Mouse (Mus musculus) leukemia stem cell, adult 10-12 weeks (primary cell): ENCODE measurements around the gene Hinfp. TPM values are rescaled to one million over a fixed set of nuclear protein-coding genes. Genes with fewer than 3 reads are reported as not detected.

ENCODE experiments used
- polyA plus RNA-seq: library from polyadenylated mRNA; stranded (reverse); fragments of >175 nt; gene quantifications from 2 replicates; pipeline ENCODE4 v1.2.3, GENCODE M21; 2012; ENCODE audit warnings: low replicate concordance

The Hinfp gene
- polyA plus RNA-seq: 7.4 and 9.9 TPM in 2 replicates

GRCm38 (mm10) chr9:44305466-44306079, at the start of gene Hinfp:
TSS of gene Hinfp (minus strand) at chr9:44305671.

GRCm38 (mm10) chr9:44343781-44344421, 38.4 kb upstream of the Hinfp start, which contains the start of gene Hmbs:
TSS of gene Hmbs (minus strand) at chr9:44344228.

GRCm38 (mm10) chr9:44334396-44335330, 29.2 kb upstream of the Hinfp start, which contains the start of gene H2afx:
TSS of gene H2afx (plus strand) at chr9:44334694.

GRCm38 (mm10) chr9:44325768-44326370, 20.4 kb upstream of the Hinfp start, which contains the start of gene Dpagt1:
TSS of gene Dpagt1 (plus strand) at chr9:44326019.

GRCm38 (mm10) chr9:44319887-44320798, 14.7 kb upstream of the Hinfp start, which contains the start of gene C2cd2l:
TSS of gene C2cd2l (minus strand) at chr9:44320285.

GRCm38 (mm10) chr9:44288076-44288958, 17.2 kb downstream of the Hinfp start, which contains the start of gene Abcg4:
TSS of gene Abcg4 (minus strand) at chr9:44288615.

GRCm38 (mm10) chr9:44268432-44268831, 37.0 kb downstream of the Hinfp start, which contains the start of gene Nlrx1:
TSS of gene Nlrx1 (minus strand) at chr9:44268599.

GRCm38 (mm10) chr9:44251314-44251713, 54.2 kb downstream of the Hinfp start, which contains the start of gene Pdzd3:
TSS of gene Pdzd3 (minus strand) at chr9:44251471.

Other genes starting within 250 kb of the Hinfp start
- 1.1 and 4.2 TPM in 2 replicates for gene Usp2, start 238.7 kb downstream of the Hinfp start, polyA plus RNA-seq
- not detected in 2 replicates for gene Mfrp, start 203.9 kb downstream of the Hinfp start, polyA plus RNA-seq
- gene C1qtnf5, start 198.4 kb downstream of the Hinfp start, polyA plus RNA-seq: 2.1 and 3.0 TPM in 2 replicates
- gene Gm49380, start 192.2 kb downstream of the Hinfp start, polyA plus RNA-seq: not detected in 2 replicates
- 33.2 and 75.2 TPM in 2 replicates for gene Rnf26, start 192.2 kb downstream of the Hinfp start, polyA plus RNA-seq
- gene Mcam, start 171.2 kb downstream of the Hinfp start, polyA plus RNA-seq: 0.79 and 1.2 TPM in 2 replicates
- 11.0 and 15.0 TPM in 2 replicates for gene Cbl, start 71.6 kb downstream of the Hinfp start, polyA plus RNA-seq
- not detected in 2 replicates for gene Ccdc153, start 65.0 kb downstream of the Hinfp start, polyA plus RNA-seq
- gene Pdzd3, start 54.2 kb downstream of the Hinfp start, polyA plus RNA-seq: 0.33 and 0.35 TPM in 2 replicates
- 3.5 and 3.6 TPM in 2 replicates for gene Nlrx1, start 37.1 kb downstream of the Hinfp start, polyA plus RNA-seq
- 73.8 and 199 TPM in 2 replicates for gene Abcg4, start 17.1 kb downstream of the Hinfp start, polyA plus RNA-seq
- 216 and 324 TPM in 2 replicates for gene C2cd2l, start 14.6 kb upstream of the Hinfp start, polyA plus RNA-seq
- gene Dpagt1, start 20.3 kb upstream of the Hinfp start, polyA plus RNA-seq: 8.4 and 13.8 TPM in 2 replicates
- 825 and 1,471 TPM in 2 replicates for gene H2afx, start 29.0 kb upstream of the Hinfp start, polyA plus RNA-seq
- 173 and 677 TPM in 2 replicates for gene Hmbs, start 38.6 kb upstream of the Hinfp start, polyA plus RNA-seq
- gene Vps11, start 56.0 kb upstream of the Hinfp start, polyA plus RNA-seq: 7.8 and 11.3 TPM in 2 replicates
- gene Hyou1, start 73.8 kb upstream of the Hinfp start, polyA plus RNA-seq: 25.8 and 40.4 TPM in 2 replicates
- 10.4 and 13.2 TPM in 2 replicates for gene Slc37a4, start 91.2 kb upstream of the Hinfp start, polyA plus RNA-seq
- gene Rps25, start 101.5 kb upstream of the Hinfp start, polyA plus RNA-seq: 48.9 and 50.6 TPM in 2 replicates
- 5.6 and 13.4 TPM in 2 replicates for gene Trappc4, start 101.9 kb upstream of the Hinfp start, polyA plus RNA-seq
- gene Ccdc84, start 112.9 kb upstream of the Hinfp start, polyA plus RNA-seq: 10.2 and 37.1 TPM in 2 replicates
- 1.5 TPM in 1 of 2 replicates, not detected in the other for gene Foxr1, start 135.5 kb upstream of the Hinfp start, polyA plus RNA-seq
- not detected in 2 replicates for gene Upk2, start 149.3 kb upstream of the Hinfp start, polyA plus RNA-seq
- 36.8 and 56.9 TPM in 2 replicates for gene Bcl9l, start 177.2 kb upstream of the Hinfp start, polyA plus RNA-seq